Mouse (Mus musculus) liver, embryonic 13.5 days (tissue): ENCODE results near the gene Azin2. TPM values are rescaled to one million over a fixed set of nuclear protein-coding genes. Genes with fewer than 3 reads are reported as not detected.
A peak's percentile ranks its signal among the peaks of the same experiment; 100 is the strongest.

Experiments
- ATAC-seq: fragments of 200-750 bp; cut with Nextera tagmentation; 2 replicates; pipeline ENCODE4 v1.8.0; 2017; ENCODE audit warnings: low read depth, mild to moderate bottlenecking, moderate number of reproducible peaks, moderate library complexity
- DNase-seq: peaks from one replicate; pipeline ENCODE4 v3.0.0; 2022
- H3K27ac ChIP-seq: fragments of 300-500 bp; sonication (generic); 2 replicates; pipeline ENCODE4 v1.5.1; 2015; ENCODE audit warnings: moderate library complexity, mild to moderate bottlenecking, inconsistent platforms
- H3K27me3 ChIP-seq: fragments of 300-500 bp; sonication (generic); 2 replicates; pipeline ENCODE4 v1.6.1; 2015; ENCODE audit warnings: mild to moderate bottlenecking, inconsistent platforms
- H3K36me3 ChIP-seq: fragments of 300-500 bp; sonication (generic); 2 replicates; pipeline ENCODE4 v1.6.1; 2015; ENCODE audit warnings: mild to moderate bottlenecking, inconsistent platforms
- H3K4me1 ChIP-seq: fragments of 300-500 bp; sonication (generic); replicated peaks from 2 replicates; pipeline ENCODE4 v1.6.1; 2015; ENCODE audit warnings: inconsistent platforms
- H3K4me2 ChIP-seq: fragments of 300-500 bp; sonication (generic); 2 replicates; pipeline ENCODE4 v1.6.1; 2015; ENCODE audit warnings: inconsistent platforms, mild to moderate bottlenecking, moderate library complexity
- H3K4me3 ChIP-seq: fragments of 300-500 bp; sonication (generic); replicated peaks from 2 replicates; pipeline ENCODE4 v1.5.1; 2015; ENCODE audit warnings: mild to moderate bottlenecking, inconsistent platforms
- H3K9ac ChIP-seq: fragments of 300-500 bp; sonication (generic); 2 replicates; pipeline ENCODE4 v1.6.1; 2015; ENCODE audit warnings: mild to moderate bottlenecking, inconsistent platforms
- H3K9me3 ChIP-seq: fragments of 300-500 bp; sonication (generic); replicated peaks from 2 replicates; pipeline ENCODE4 v1.6.1; 2016; ENCODE audit warnings: inconsistent platforms
- WGBS: fragments of 180-500 bp; shearing (Covaris S2); methylation state at CpG from one replicate; pipeline ENCODE4 v1.1.7; 2015; ENCODE audit not compliant: insufficient replicate concordance; 5-methylcytosine and 5-hydroxymethylcytosine counted together
- polyA plus RNA-seq: library from polyadenylated mRNA; unstranded; fragments of >200 nt; fragmentation: Nextera tagmentation; extraction: Ambion mirVana; gene quantifications from 2 replicates; pipeline ENCODE4 v1.2.1, GENCODE M21; 2015

Azin2 gene
- polyA plus RNA-seq, 1 experiment from 2014 or later: 1.2 TPM

GRCm38 (mm10) chr4:128977217-128977616, 15.0 kb upstream of the Azin2 start:
- no peaks in the 10 kb centered on the region for H3K27me3 ChIP-seq
- H3K27ac ChIP-seq: no peak overlapping the region
- ATAC-seq (no peak), DNase-seq (no peak)
- H3K4me3 ChIP-seq: no peak overlapping the region
- 58% methylated on average over 3 of the region's 3 CpGs for WGBS
- H3K9me3 ChIP-seq: no peaks in the 10 kb centered on the region
- H3K9ac ChIP-seq: no peak overlapping the region
- H3K36me3 ChIP-seq: no peaks in the 10 kb centered on the region
- peaks cover 8% of the 10 kb centered on the region for H3K4me1 ChIP-seq
- H3K4me2 ChIP-seq: no peak overlapping the region

- Histone ChIP-seq H3K4me2 (no peak overlapping the region), H3K27me3 (no peaks in the 10 kb centered on the region), H3K9ac (no peak overlapping the region), H3K4me1 (peaks cover 2% of the 10 kb centered on the region; the same call in 1 of the 2 replicates), H3K36me3 (no peaks in the 10 kb centered on the region), H3K27ac (no peak overlapping the region), H3K9me3 (no peaks in the 10 kb centered on the region), H3K4me3 (no peak overlapping the region)
- ATAC-seq: no peak
- 70% methylated on average over 4 of the region's 4 CpGs for WGBS
- DNase-seq: no peak
Observed at GRCm38 (mm10) chr4:128976577-128976976, 14.3 kb upstream of the Azin2 start.

- H3K4me3 ChIP-seq: no peak overlapping the region
- DNase-seq: no peak
- no peaks in the 10 kb centered on the region; the same call in 1 of the 2 replicates for H3K4me1 ChIP-seq
- H3K36me3 ChIP-seq: no peaks in the 10 kb centered on the region
- H3K9ac ChIP-seq: no peak overlapping the region
- no peaks in the 10 kb centered on the region for H3K27me3 ChIP-seq
- H3K9me3 ChIP-seq: no peaks in the 10 kb centered on the region
- WGBS: 74% methylated on average over 8 of the region's 8 CpGs
- ATAC-seq: no peak
- H3K27ac ChIP-seq: no peak overlapping the region
- H3K4me2 ChIP-seq: no peak overlapping the region
Observed at GRCm38 (mm10) chr4:128974677-128975076, 12.4 kb upstream of the Azin2 start.

- no peak overlapping the region for H3K4me3 ChIP-seq
- no peak for DNase-seq
- H3K27ac ChIP-seq: no peak overlapping the region
- H3K9ac ChIP-seq: no peak overlapping the region
- H3K9me3 ChIP-seq: no peaks in the 10 kb centered on the region
- H3K4me2 ChIP-seq: no peak overlapping the region
- WGBS: 34% methylated on average over 14 of the region's 14 CpGs
- H3K36me3 ChIP-seq: no peaks in the 10 kb centered on the region
- no peaks in the 10 kb centered on the region; the same call in 1 of the 2 replicates for H3K4me1 ChIP-seq
- peak; percentile 34; the same call in 1 of the 2 replicates for ATAC-seq
- H3K27me3 ChIP-seq: no peaks in the 10 kb centered on the region
Observed at GRCm38 (mm10) chr4:128971065-128971694, 8.9 kb upstream of the Azin2 start.

- Histone ChIP-seq H3K36me3 (no peaks in the 10 kb centered on the region), H3K4me2 (no peak overlapping the region), H3K27ac (no peak overlapping the region), H3K9ac (no peak overlapping the region), H3K27me3 (no peaks in the 10 kb centered on the region), H3K4me1 (no peaks in the 10 kb centered on the region; the same call in 1 of the 2 replicates), H3K4me3 (no peak overlapping the region), H3K9me3 (no peaks in the 10 kb centered on the region)
- no peak for ATAC-seq
- WGBS: 71% methylated on average over 7 of the region's 8 CpGs
- no peak for DNase-seq
Observed at GRCm38 (mm10) chr4:128970417-128970807, 8.2 kb upstream of the Azin2 start.

GRCm38 (mm10) chr4:128969607-128970416, 7.6 kb upstream of the Azin2 start:
- no peak for ATAC-seq
- Histone ChIP-seq H3K4me1 (no peaks in the 10 kb centered on the region; the same call in 1 of the 2 replicates), H3K36me3 (no peaks in the 10 kb centered on the region), H3K4me3 (no peak overlapping the region), H3K27me3 (peaks cover 5% of the 10 kb centered on the region), H3K9ac (no peak overlapping the region), H3K27ac (no peak overlapping the region), H3K4me2 (no peak overlapping the region), H3K9me3 (no peaks in the 10 kb centered on the region)
- 57% methylated on average over 18 of the region's 18 CpGs for WGBS
- DNase-seq: no peak

GRCm38 (mm10) chr4:128969081-128969480, 6.8 kb upstream of the Azin2 start:
- Histone ChIP-seq H3K4me2 (no peak overlapping the region), H3K27me3 (peaks cover 12% of the 10 kb centered on the region), H3K27ac (no peak overlapping the region), H3K9me3 (no peaks in the 10 kb centered on the region), H3K4me1 (no peaks in the 10 kb centered on the region; the same call in 1 of the 2 replicates), H3K9ac (no peak overlapping the region), H3K4me3 (no peak overlapping the region), H3K36me3 (no peaks in the 10 kb centered on the region)
- no peak for DNase-seq
- WGBS: 54% methylated on average over 5 of the region's 5 CpGs
- ATAC-seq: no peak

- Histone ChIP-seq H3K9me3 (no peaks in the 10 kb centered on the region), H3K36me3 (no peaks in the 10 kb centered on the region), H3K9ac (no peak overlapping the region), H3K27me3 (peaks cover 34% of the 10 kb centered on the region), H3K27ac (no peak overlapping the region), H3K4me2 (no peak overlapping the region), H3K4me1 (peaks cover 14% of the 10 kb centered on the region), H3K4me3 (no peak overlapping the region)
- no peak for DNase-seq
- no peak for ATAC-seq
- 43% methylated on average over 7 of the region's 7 CpGs for WGBS
Observed at GRCm38 (mm10) chr4:128966751-128967150, 4.5 kb upstream of the Azin2 start.

- WGBS: 20% methylated on average over 9 of the region's 9 CpGs
- no peak overlapping the region for H3K27ac ChIP-seq
Observed at GRCm38 (mm10) chr4:128962926-128963290, 666 bp upstream of the Azin2 start.

GRCm38 (mm10) chr4:128961301-128962028, 777 bp downstream of the Azin2 start:
- peak overlapping the region; percentile 61 for H3K4me3 ChIP-seq
- H3K9me3 ChIP-seq: no peaks in the 10 kb centered on the region
- peaks cover 17% of the 10 kb centered on the region for H3K4me1 ChIP-seq
- DNase-seq (no peak), ATAC-seq (0 out of 2 replicates have a peak, but pooled peaks have one; percentile 14)
- H3K27me3 ChIP-seq: peaks cover 76% of the 10 kb centered on the region
- peak overlapping the region; percentile 78 for H3K4me2 ChIP-seq
- H3K9ac ChIP-seq: 0 out of 2 replicates have a peak overlapping the region, but pooled peaks have one; percentile 64
- no peak overlapping the region for H3K27ac ChIP-seq
- H3K36me3 ChIP-seq: no peaks in the 10 kb centered on the region
- WGBS: 4% methylated on average over 16 of the region's 16 CpGs

More at GRCm38 (mm10) chr4:128962926-128963290, 666 bp upstream of the Azin2 start:
- H3K27me3 ChIP-seq: peaks cover 70% of the 10 kb centered on the region
- H3K4me3 ChIP-seq: no peak overlapping the region
- DNase-seq (no peak), ATAC-seq (no peak)
- peaks cover 17% of the 10 kb centered on the region for H3K4me1 ChIP-seq
- H3K36me3 ChIP-seq: no peaks in the 10 kb centered on the region
- no peak overlapping the region for H3K9ac ChIP-seq
- H3K9me3 ChIP-seq: no peaks in the 10 kb centered on the region
- peak overlapping the region; percentile 78 for H3K4me2 ChIP-seq

GRCm38 (mm10) chr4:128959676-128960075, 2.6 kb downstream of the Azin2 start:
- Histone ChIP-seq H3K36me3 (no peaks in the 10 kb centered on the region), H3K27me3 (peaks cover 70% of the 10 kb centered on the region), H3K4me1 (peaks cover 17% of the 10 kb centered on the region), H3K27ac (no peak overlapping the region), H3K4me3 (no peak overlapping the region), H3K4me2 (no peak overlapping the region), H3K9me3 (no peaks in the 10 kb centered on the region), H3K9ac (no peak overlapping the region)
- ATAC-seq: no peak
- DNase-seq: no peak
- WGBS: 62% methylated on average over 17 of the region's 17 CpGs
